Mouse (Mus musculus) kidney, postnatal 10 days (tissue): ENCODE results near the gene Cabp2.
"Not testable (repeated sequence)": the region's sequence is repeated elsewhere in the genome, so short reads cannot be mapped to it uniquely, and the experiment has no call there.

Experiments used
- DNase-seq: peaks from one replicate; pipeline ENCODE4 v3.0.0; 2021; ENCODE audit warnings: mixed read lengths

Gene Cabp2

DNA sequence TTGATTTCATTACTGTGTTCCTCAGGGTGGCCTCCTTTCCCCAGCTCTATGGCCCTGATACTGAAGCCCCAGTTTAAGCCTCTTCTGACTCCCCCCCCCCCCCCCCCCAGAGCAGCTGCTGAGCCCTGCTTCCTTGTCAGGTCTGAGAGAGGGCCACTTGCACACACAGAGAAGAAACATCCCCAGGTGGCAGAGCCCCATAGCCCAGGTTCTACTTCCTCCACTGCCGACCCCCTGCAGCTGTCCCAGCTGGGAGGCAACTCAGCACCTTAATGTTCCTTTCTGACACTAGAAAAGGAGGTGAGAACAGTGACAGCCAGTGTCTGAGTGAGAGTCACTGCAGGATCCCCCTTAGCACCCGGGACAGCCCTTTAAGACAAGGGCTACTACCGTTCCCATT is 22.4 kb downstream of the Cabp2 start:
- DNase-seq = no peak

DNA sequence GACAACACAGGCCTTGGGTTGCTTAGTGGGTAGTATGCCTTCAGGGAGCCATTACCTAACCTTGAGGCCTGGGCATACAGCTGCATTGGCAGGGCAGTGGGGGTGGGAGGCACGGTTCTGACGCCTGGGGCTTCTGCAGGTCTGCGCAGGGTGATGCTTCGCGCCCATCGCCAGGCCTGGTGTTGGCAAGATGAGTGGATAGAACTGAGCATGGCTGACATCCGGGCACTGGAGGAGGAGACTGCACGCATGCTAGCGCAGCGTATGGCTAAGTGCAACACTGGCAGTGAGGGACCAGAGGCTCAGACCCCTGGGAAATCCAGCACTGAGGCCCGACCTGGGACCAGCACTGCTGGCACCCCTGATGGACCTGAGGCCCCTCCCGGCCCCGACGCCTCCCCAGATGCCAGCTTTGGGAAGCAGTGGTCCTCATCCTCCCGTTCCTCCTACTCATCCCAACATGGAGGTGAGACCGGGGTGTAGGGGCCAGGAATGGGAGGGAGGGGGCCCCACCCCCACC is 23.4 kb downstream of the Cabp2 start:
- no peak for DNase-seq

DNA sequence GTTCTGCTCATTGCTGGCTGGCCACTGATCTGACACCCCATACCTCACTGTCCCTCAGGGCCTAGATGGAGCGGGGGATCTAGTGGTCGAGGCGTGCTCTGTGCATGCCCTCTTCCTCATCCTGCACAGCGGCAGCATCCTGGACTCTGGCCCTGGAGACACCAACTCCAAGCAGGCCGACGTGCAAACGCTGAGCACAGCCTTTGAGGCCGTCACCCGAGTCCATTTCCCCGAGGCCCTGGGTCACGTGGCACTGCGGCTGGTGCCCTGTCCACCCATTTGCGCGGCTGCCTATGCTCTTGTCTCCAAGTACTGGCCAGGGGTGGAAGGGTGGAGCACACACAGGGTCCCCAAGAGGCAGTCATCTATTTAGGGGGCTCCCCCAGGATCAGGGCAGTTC is 25.3 kb downstream of the Cabp2 start:
- DNase-seq = no peak

DNA sequence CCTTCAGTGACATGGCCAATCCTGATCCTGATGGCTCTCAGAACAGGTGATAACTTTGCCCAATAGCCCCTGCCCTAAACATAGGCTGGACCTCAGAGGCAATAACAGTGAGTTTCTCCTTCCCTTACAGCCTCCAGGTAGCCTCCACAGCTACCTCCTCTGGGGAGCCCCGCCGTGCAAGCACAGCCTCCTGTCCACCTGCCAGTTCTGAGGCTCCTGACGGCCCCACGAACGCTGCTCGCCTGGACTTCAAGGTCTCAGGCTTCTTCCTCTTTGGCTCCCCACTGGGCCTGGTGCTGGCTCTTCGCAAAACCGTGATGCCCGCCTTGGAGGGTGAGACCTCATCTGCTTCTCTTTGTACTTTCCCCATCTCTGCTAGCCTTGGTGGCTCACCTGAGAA is 27.2 kb downstream of the Cabp2 start:
- DNase-seq = no peak

DNA sequence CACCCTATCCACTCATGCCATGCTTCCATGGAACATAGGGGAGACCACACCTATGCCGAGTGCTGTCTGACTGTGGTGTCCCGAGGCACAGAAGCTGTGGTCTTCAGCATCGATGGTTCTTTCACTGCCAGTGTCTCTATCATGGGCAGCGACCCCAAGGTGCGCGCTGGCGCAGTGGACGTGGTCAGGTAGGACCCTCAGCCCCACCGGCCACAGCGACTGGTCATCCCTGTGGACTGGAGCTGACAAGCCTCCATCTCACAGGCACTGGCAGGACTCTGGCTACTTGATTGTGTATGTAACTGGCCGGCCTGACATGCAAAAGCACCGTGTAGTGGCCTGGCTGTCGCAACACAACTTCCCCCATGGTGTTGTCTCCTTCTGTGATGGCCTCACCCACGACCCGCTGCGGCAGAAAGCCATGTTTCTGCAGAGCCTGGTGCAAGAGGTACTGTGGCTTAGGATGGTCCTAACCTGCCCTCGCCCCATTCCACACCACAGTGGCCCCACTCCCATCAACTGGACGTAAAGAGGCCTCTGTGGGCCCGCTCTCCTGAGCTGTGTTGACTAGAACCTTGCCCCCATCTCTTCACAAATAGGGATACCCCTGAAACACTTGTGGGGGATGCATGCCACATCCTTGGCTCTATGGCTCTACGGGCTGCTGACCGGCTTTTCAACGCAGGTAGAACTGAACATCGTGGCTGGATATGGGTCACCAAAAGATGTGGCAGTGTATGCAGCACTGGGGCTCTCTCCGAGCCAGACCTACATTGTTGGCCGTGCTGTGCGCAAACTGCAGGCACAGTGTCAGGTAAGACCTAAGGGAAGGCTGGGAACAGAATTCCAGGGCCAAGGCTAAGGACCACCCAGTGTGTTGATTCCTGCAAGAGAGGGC is 30.9 kb downstream of the Cabp2 start:
- peak; percentile 18 for DNase-seq

DNA sequence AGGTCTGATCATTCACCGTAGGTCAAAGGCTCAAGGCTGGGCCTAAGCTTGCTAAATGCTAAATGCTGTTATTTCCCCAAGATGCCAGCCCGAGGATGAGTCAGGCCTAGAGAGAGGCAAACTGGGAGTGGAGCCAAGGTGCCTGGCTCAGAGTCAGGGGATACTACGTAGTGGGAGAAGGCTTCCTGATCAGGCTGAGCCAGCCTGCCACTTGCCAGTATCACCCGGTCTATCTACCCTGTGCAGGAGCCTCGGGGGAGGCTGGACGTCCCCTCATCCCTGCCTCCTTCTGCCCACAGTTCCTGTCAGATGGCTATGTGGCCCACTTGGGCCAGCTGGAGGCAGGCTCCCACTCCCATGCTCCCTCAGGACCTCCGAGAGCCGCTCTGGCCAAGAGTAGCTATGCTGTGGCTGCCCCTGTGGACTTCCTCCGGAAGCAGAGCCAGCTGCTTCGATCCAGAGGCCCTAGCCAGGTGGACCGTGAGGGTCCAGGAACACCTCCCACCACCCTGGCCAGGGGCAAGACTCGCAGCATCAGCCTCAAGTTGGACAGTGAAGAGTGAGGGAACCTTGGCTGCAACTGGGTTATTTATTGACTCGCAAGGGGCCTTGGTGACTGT is 31.9 kb downstream of the Cabp2 start:
- peak; percentile 85 for DNase-seq

DNA sequence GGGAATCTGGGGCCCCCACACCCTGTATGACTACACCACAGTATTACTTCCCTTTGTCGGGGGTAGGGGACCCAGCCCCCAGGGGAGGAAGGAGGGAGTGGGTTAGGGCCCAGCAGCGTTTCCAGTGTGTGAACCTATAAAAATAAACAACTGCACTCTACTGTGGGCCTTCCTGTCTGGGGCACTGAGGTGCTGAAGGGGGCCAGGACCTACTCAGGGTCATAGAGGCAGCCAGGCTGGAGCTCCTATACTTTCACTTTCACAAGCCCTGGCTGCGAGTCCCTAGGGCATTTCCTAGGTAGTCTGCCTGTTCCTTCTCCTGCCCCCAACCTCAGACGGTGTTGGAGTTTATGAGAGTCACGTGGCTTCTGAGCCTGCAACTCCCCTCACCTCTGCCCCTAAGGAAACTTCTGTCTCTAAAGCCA is 32.4 kb downstream of the Cabp2 start:
- DNase-seq = peak; percentile 53

DNA sequence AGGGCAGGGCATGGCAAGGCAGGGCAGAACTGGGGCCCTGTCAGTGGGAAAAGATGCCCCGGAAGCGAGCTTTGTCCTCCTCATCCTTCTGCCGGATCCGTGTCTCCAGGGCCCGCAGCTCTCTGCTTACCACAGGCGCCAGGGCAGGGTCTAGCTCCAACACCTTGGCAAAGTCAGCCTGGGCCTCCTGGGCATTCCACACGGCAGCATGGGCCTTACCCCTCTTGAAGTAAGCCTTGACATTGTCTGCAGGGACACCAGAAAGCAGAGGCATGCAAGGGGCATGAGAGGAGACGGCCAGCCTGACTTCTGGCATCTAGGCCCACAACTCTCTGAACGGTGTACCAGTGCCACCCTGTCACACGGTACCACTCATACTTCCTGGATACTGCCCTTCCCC is 33.2 kb downstream of the Cabp2 start:
- DNase-seq = peak; percentile 13

DNA sequence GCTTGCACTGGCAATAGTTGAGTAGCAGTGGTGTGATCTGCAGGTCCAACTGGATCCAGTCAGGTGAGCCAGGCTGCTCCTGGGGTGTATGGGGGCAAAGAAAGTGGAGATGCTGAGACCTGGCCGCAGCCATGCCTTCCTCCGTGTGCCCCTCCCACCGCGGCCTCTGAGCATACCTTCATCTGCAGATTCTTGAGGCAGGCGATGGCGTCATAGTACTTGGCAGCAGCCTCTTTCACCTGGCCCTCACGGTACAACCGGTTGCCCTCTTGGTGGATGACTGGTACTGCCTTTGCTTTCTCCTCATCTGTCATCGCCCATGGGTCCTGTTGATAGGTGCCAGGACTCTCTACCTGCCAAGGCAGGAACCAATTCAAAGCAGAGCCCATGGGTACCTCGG is 33.8 kb downstream of the Cabp2 start:
- DNase-seq = no peak

DNA sequence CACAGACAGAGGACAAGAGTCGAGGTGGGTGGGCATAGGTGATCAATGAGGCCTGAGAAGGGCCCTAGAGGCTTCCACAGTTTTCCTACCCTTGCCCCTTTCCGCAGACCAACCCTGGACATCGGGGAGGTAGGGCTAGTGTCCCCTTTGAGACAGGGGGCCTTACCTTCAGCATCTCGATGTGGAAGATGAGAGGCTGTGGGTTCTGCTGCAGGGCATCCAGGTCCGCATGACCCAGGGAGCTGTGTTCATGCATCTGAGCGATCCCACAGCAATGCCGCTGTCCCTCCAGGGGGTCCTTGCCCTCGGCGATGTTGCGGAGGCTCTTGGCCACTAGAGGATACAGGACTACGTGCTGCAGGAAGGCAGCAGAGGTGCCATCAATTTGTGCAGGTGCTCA is 34.4 kb downstream of the Cabp2 start:
- no peak for DNase-seq

DNA sequence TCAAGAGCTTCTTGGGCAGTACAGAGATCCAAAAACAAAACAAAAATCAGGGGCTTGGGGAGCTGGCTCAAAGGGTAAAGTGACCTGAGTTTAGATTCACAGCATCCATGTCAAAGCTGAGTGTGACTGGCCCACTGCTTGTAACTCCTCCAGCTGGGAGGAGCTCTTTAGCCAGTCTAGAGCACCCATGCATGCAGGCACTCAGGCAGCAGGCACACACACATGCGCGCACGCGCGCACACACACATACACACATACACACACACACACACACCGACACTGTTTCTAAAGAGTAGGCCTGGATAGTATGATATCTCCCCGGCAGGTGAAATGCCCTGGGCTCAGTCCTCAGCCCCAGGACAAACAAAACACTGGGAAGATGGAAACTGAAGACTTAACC is 35.6 kb downstream of the Cabp2 start:
- no peak for DNase-seq

DNA sequence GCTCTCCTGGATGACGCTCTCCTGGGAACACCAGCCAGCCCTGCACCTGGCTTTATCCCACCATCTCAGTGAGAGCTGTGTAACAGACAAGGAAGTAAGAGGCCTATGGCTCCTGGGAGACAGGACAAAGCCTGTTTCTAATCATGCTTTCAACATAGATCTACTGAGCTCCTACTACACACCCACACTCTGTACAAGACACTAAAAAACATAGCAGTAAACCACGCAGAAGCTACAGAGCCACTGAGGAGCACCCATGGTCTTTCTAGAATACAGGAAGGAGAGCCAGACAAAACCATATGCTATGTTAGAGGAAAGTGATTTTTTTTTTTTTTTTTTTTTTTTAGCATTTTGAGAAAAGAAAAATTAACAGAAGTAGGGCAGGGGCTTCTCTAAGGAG is 37.0 kb downstream of the Cabp2 start:
- no peak for DNase-seq

DNA sequence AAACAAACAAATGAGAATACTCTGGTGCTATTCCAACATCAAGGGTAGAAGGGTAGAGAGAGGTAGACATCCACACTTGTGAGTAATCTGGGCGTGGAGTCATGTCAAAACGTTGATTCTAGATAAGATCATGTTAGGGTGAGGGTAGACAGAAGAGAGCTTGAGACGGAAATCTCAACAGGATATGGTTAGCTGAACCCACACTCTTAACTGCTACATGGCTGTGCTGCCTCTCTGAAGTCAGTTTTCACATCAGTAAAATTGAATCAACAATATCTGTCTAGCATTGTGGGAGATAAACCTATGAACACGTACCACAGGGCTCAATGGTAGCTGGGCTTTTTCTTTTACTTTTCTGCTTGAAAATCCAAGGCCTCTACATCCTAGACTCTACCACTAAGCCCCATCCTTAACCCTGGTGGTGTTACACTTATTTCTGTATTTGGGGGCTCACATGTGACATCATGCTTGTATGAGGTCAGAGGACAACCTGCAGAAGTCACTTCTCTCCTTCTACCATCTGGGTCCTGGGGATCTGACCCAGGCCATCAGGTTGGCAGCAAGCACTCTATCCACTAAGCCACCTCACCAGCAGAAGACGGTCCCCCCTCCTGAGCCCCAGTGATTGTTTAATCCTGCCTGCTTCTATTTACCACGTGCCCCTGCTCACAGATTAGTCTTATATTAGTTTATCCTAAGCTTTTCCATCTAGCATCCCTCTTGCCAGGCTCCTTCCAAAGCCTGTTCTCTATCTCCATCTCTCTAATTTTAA is 38.5 kb downstream of the Cabp2 start:
- DNase-seq = no peak

DNA sequence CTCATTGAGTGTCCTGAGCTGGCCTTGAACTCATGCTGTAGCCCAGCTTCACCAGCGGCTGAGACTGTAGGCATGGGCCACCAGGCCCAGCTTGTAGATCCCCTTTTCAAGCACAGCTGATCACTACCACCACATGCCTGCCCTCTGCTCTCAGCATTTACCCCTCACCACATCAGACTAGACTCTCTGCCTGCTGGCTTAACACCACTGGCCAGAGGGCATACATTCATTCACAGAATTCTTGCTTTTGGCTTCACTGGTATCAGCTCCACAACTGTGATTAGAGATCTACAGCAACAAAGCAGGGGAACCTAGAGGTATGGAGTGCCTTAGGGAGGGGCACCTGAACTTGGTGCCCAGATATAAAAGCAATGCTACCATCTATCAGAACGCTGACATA is 39.1 kb downstream of the Cabp2 start:
- DNase-seq = no peak

DNA sequence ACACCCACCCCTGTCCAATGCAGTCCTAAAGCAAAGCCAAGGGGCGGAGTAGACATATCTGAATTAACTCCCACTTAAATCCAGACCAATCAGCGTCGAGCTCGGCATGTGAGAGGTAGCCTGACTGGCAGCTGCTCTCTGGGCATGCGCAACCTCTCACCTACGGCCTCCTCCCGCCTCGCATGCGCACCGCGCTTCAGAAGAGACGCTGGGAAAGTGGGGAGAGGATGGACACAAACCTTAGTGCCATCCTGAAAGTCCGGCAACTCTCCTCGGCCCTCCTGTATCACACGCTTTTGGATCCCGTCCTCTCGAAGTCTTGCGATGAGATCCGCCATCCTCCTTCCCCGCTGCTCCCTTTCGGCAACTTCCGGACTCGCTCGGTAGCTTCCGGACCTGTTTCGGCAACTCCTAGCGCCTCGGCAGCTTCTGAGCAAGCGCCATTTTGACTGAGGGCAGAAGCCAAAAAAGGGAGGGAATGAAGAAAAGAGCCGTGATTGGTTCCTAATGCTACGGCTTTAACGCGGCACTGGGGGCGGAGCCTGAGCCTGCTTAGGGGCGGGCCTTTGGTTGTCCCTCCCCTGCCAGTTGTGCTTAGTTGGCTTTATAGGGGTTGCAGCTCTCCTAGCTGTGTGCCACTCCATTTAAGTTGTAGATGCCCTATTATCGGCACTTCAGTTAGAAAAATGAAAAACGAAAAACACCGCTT is 39.9 kb downstream of the Cabp2 start:
- DNase-seq = peak; percentile 99

DNA sequence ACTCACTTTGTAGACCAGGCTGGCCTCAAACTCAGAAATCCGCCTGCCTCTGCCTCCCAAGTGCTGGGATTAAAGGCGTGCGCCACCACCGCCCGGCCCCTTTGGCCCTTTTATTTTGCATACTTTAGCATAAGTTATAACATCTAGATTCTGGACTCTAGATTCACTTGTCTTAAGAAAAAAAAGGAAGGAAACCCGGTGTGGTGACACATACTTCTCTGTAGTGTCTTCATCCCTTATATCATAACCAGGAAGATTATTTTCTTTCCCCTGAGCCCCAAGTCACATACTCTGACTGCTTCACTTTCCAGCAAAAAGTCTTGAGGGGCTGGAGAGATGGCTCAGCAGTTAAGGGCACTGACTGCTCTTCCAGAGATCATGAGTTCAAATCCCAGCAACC is 40.5 kb downstream of the Cabp2 start:
- DNase-seq = not testable (repeated sequence)

DNA sequence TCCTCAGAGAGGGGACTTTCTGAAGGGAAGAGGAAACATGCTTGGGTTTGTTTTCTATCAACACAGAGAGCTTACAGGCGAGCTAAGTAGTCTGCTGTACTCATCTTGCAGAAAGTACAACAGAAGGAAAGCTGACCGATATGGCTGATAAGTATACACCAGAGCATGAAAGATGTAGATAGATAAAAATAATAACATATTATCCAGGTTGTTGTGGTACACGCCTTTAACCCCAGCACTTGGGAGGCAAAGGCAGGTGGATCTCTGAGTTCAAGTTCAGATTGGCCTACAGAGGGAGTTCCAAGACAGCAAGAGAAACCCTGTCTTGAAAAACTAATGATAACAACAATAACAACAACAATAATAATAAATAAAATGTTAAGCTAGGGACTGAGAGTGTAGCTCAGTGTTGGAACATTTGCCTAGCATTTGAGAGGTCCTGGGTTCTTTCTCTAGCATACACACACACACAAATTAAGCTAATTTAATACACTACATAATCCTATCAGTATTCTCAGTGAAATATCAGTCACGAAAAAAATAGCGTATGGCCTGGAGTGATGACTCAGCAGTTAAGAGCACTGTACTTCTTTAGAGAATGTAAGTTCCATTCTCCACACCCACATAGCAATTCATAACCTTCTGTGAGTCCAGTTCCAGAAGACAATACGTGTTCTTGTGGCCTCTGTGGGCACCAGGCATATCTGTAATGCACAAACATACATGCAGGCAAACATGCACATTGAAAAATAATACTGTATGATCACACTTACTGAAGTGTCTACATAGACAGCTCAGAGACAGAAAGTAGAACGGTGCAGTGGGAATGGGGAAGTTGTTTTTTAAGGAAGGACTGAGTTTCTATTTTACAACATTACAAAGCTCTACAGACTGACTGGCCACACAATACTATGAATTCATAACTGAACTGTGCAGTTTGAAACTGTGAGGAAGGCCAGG is 41.3 kb downstream of the Cabp2 start:
- no peak for DNase-seq

DNA sequence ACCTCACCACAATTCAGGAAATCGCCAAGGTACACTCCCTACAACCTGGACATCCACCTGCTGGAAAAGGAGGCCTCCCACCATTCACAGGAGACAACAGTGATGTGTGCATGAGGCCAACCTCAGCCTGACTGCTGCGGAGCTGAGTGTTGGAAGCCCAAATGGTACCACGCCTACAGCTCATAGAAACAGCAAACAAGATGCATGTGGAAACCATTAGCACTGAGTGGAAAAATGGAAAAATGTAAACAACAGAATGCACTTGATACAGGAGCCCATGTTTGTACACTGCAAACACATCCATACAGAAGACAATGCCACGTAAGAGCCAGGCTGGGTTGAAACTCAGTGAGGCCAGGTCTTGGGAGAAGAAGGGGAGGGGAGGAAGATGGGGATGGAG is 43.1 kb downstream of the Cabp2 start:
- no peak for DNase-seq

DNA sequence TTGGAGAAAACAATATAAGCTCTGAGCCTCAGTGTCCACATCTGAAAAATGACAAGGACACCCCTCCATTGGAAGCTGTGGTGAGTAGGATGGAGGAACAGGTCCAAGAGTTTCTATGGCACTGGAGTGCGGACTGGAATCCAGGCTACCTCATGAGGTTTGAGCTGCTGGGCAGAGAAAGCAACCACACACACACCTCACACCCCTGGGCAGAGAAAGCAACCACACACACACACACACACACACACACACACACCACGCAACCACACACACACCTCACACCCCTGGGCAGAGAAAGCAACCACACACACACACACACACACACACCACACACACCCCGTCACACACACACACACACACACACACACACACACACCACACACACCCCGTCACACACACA is 43.9 kb downstream of the Cabp2 start:
- not testable (repeated sequence) for DNase-seq

DNA sequence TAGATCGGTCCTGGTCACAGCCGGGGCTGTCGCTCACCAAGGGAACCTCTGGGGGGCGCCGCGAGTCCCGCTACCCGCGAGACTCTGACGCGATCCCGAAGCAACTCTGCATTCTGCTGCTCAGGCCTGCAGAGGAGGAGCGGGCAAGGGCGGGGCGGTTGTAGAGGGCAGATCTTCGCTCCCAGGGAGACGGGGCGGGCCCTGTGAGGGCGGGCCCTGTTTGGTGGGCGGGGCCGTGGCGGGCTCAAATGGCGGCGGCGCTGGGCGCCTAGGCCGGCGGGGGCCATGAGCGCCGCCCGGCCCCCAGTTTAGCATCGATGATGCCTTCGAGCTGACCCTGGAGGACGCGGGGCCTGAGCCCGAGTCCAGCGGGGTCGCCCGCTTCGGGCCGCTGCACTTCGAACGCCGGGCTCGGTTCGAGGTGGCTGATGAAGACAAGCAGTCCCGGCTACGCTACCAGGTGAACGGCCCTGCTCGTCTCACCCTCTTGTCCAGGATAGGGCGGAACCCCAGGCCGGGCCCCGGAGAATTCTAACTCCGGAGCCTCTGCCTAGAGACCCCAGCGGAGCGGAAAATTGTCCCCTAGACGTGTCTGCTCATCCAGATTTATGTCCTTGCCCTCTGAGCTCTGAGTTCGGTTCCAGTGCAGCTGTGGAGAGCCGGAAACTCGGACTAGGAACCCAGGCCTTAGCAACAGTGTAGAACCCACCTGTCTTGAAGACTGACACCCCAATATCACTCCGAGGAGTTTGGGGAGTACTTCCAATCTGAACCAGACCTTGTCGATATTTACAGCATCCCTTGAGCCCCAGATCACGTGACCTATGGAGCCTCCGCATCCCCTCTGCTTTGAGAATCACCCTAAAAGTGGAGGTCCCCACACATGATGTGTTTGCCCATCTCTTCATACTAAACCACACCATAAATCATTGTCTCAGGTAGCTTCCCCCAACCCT is 44.6 kb downstream of the Cabp2 start, which contains the start of gene Aip:
Aip (minus strand) TSS at position 118 of the 956 bp plus-strand sequence.
- peak; percentile 99 for DNase-seq
